Mouse (Mus musculus): Measurements from ENCODE around the gene Chaf1a. TPM values are rescaled to one million over a fixed set of nuclear protein-coding genes. Genes with fewer than 3 reads are reported as not detected.
A peak's percentile ranks its signal among the peaks of the same experiment; 100 is the strongest.

Chaf1a gene
- total RNA-seq, 2 experiments from 2014 or later: 0.46 to 0.95 TPM

DNA sequence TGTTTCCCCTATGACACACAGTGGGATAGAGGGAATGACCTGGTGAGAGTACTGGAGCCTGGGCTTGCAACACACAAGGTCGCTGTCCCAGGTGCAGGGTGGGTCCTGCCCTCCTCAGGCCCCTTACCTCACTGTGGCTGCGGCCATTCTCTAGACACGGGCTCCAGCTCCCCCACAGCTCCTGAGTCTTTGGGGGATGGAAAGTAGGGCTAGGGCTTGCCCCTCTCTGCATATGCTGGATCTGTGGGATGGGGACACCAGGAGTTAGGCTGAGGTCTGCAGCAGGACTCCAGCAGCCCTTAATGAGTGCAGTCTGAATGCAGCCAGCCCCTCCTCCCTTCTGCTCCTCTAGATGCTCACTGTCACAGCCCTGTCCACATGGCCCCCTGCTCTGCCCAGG lies 72.5 kb downstream of the Chaf1a start:
- DNase-seq (ENCODE audit: low spot score): no peak

DNA sequence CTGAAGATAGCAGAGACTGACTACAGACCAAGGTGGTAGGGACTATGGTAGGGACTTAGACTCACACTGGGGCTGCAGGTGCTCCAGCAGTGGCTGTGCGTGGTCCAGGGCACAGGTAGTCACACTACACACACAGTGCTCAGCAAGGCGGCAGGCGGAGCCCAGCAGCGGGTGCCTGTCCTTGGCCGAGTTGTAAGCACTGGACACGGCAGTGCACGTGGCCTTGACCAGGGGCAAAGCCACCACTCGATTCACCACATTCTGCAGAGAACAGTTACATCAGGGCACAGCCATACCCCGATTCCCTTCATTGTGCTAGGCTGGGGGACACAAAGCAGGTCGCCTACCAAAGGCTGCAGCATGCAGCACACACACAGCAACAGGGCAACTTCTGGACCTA lies 76.0 kb downstream of the Chaf1a start:
- DNase-seq (ENCODE audit: low spot score): no peak

DNA sequence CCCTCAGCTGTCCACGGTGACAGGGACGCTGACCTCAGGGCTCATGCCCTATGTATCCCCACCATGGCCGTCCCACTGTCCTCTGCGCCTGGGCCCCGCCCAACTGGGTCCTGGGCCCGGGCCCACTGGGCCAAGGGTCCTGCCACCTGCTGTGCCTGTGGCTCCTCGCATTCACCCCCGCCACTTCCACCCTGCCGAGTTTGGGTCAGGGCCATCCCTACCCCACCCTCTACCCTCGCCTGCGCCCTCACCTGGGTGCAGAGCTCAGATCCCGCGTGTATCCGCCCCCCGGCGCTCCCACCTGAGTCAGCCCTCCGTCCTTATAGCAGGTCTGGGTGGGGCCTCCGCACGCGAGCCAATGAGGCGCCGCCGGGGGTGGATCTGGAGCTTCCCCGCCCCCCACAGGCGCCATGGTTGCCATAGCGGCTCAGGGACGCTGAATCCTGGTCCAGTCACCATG lies 77.0 kb downstream of the Chaf1a start, which contains the start of gene Plin5:
Plin5 (minus strand) TSS at position 346 of the 460 bp plus-strand sequence.
- peak; percentile 77 for DNase-seq (ENCODE audit: low spot score)

DNA sequence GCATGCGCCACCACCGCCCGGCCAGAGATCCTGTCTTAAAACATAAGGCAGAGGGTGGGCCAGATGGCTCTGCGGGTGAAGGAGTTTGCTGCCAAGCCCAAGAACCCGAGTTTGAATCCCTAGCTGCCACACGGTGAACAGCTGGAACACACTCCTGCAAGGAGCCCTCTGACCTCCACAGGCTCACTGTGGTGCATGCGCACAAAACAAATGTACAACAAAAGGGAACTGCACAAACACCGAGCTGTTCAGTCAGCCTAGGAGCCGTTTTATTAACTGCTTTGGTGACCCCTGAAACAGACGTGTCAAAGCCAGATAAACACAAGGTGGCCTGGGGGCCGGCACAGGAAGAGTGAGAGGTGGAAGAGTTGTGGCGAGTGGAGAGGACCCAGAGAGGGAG lies 79.2 kb downstream of the Chaf1a start:
- DNase-seq (ENCODE audit: low spot score): no peak

DNA sequence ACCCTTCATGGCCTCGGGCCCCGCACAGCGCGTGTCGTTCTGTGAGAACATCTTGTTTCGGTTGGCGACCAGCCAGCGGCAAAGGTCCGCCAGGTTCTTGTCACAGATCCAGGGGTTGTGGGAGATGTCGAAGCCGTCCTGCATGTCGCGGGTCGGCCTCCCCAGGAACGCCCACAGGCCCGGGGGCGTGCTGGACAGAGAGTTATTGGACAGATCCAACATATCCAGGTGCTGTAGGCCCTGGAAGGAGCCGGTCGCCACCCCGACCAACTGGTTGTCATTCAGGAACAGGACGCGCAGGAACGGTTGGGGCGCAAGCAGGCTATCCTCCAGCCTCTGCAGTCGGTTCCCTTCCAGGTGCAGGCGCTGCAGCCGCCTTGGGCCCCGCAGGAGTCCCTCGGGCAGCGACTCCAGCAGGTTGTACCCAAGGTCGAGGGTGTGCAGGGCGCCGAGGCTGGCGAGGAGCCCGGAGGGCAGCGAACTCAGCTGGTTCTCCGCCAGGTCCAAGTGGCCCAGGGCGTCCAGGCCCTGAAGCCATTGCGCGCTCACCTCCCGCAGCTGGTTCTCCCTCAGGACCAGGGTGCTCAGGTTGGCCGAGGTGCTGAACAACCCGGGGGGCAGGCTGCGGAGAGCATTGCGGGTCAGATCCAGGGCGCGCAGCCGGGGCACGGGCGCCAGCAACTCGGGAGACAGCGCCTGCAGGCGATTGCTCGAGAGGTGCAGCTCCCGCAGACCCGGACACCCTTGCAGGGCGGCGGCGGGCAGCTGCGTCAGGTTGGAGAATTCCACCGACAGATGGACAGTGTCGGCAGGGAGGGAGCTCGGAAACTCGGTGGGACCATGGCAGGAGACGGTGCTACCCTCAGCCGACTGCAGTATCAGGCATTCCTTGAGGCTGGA lies 80.0 kb downstream of the Chaf1a start:
- peak; percentile 77 for DNase-seq (ENCODE audit: low spot score)

DNA sequence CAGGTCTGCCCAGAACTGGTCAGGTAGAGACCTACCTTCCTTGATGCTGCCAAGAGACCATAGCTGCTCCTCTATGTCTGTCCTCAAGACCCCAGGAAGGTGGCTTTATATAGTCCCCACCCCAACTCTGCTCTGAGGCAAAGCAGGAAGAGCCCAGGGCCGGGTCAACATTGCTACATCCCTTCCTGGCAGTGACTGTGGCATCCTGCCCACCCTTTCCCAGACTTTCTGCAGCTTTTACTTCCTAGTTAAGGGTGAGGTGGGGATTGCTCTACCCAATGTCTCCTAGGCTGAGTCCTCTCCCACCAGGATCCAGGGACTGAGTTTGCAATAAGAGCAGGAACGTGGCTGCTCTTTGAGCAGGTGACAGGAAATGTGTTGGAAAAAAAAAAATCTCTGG lies 81.6 kb downstream of the Chaf1a start, which contains the start of gene Lrg1:
Lrg1 (minus strand) TSS at position 176 of the 400 bp plus-strand sequence.
- no peak for DNase-seq (ENCODE audit: low spot score)

Other genes starting within 250 kb of the Chaf1a start
- gene Zfp119a, start 161.5 kb upstream of the Chaf1a start, total RNA-seq (2021): 1 to 10 TPM; 3.8 to 4.0 TPM
- gene Zfp959, start 148.3 kb upstream of the Chaf1a start, total RNA-seq (2021): 1 to 10 TPM; 4.0 TPM
- gene Zfp119b, start 90.9 kb upstream of the Chaf1a start, total RNA-seq (2021): 1 to 10 TPM; 3.0 to 3.2 TPM
- gene Ebi3, start 87.8 kb upstream of the Chaf1a start, total RNA-seq (2021): under 1 TPM; 0.27 to 0.38 TPM
- gene Yju2, start 81.3 kb upstream of the Chaf1a start, total RNA-seq (2021): 1 to 10 TPM; 7.4 to 8.0 TPM
- gene Shd, start 70.0 kb upstream of the Chaf1a start, total RNA-seq (2021): under 1 TPM in 1 of 2 experiments, not detected in 1; 0.34 TPM
- not detected for gene Fsd1, start 53.9 kb upstream of the Chaf1a start, total RNA-seq (2021)
- 1 to 10 TPM; 1.9 to 3.2 TPM for gene Stap2, start 34.9 kb upstream of the Chaf1a start, total RNA-seq (2021)
- gene Mpnd, start 34.7 kb upstream of the Chaf1a start, total RNA-seq (2021): 10 to 100 TPM; 34.6 to 35.4 TPM
- 1 to 10 TPM; 7.7 to 7.9 TPM for gene Sh3gl1, start 3.8 kb upstream of the Chaf1a start, total RNA-seq (2021)
- gene Ubxn6, start 34.6 kb downstream of the Chaf1a start, total RNA-seq (2021): 10 to 100 TPM; 62.9 to 69.0 TPM
- gene Hdgfl2, start 39.2 kb downstream of the Chaf1a start, total RNA-seq (2021): 10 to 100 TPM; 23.2 to 25.5 TPM
- gene Plin4, start 69.4 kb downstream of the Chaf1a start, total RNA-seq (2021): 100 to 1,000 TPM; 142 to 235 TPM
- gene Plin5, start 77.2 kb downstream of the Chaf1a start, total RNA-seq (2021): 10 to 100 TPM; 22.5 to 29.0 TPM
- gene Lrg1, start 81.6 kb downstream of the Chaf1a start, total RNA-seq (2021): 10 to 100 TPM; 11.4 to 23.0 TPM
- 1 to 10 TPM; 1.5 to 3.7 TPM for gene Sema6b, start 99.9 kb downstream of the Chaf1a start, total RNA-seq (2021)
- gene Tnfaip8l1, start 122.0 kb downstream of the Chaf1a start, total RNA-seq (2021): under 1 TPM; 0.21 to 0.25 TPM
- gene Mydgf, start 143.5 kb downstream of the Chaf1a start, total RNA-seq (2021): 10 to 100 TPM; 17.1 to 17.5 TPM
- gene Dpp9, start 178.5 kb downstream of the Chaf1a start, total RNA-seq (2021): 10 to 100 TPM; 35.6 to 41.6 TPM
- 100 to 1,000 TPM; 157 to 172 TPM for gene Fem1a, start 216.4 kb downstream of the Chaf1a start, total RNA-seq (2021)
- gene Ticam1, start 236.3 kb downstream of the Chaf1a start, total RNA-seq (2021): 1 to 10 TPM; 2.0 to 2.5 TPM